Mouse (Mus musculus): Measurements from ENCODE around the gene Fam50a.

GRCm38 (mm10) chrX:74299721-74300120 lies 13.1 kb upstream of the Fam50a start:
- TF ChIP-seq CTCF (IDR thresholded peaks at IDR 0.05; ENCODE audit: borderline replicate concordance, insufficient read depth, low read depth, low read length) (no peak), POLR2A (IDR thresholded peaks at IDR 0.05; ENCODE audit: borderline replicate concordance, insufficient read depth, low read length) (no peak)
